In the genomic region with DNA sequence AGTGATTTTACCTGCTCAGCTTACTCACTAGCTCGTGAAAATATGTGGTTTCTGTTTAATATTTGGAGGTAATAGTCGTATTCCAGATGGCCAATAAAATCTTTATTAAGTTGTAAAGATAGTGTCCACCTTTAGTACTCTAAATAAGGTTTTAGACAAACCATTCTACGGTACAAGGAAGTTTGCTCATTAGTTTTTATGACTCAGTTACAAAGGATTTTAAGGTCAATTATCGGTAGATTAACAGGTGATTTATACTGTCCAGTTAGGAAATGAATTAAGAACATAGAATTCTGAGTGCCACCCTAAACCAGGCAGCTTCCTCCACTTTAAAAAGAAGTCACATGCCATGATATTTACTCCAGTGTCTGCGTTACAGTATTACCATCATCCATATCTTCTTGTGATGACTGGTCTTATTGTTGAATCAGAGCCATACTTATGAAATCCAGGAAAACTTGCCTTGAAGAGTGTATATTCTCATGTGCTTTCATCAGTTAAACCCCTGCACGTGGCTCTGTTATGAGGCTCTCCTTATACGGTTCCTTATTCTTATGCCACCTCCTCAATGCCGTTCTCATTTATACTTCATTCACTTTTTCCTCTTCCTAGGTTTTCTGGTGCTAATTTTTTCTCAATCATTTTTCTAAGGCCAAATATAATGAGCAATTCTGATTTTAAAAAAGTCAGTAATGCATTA, we compare ENCODE assay signal across 16 mouse cellular contexts.
"Had no signal": no experiment of that assay in that cellular context is flagged by ENCODE, and none has a peak within 500 bp of the region (broad histone marks: within the 10 kb centered on the region; RNA-seq: fewer than 3 reads in every experiment).

No protein-coding gene starts in this region.

- DNase-seq: lung, postnatal 14 days; lung, postnatal 36 days; right cerebral cortex, postnatal 14 days; thymus, adult 2 months; thymus, postnatal 25 days; thymus, postnatal 4 days had no signal

- H3K36me3 ChIP-seq: lung, embryonic 15.5 days; midbrain, embryonic 13.5 days; midbrain, embryonic 15.5 days; neural tube, embryonic 12.5 days; stomach, embryonic 15.5 days had no signal

- H3K4me2 ChIP-seq: lung, embryonic 15.5 days; midbrain, embryonic 11.5 days; midbrain, embryonic 13.5 days; midbrain, embryonic 15.5 days; neural tube, embryonic 12.5 days; stomach, embryonic 15.5 days had no signal

- H3K27me3 ChIP-seq: lung, embryonic 15.5 days; megakaryocyte, embryonic 14.5 days; midbrain, embryonic 13.5 days; midbrain, embryonic 15.5 days; neural tube, embryonic 12.5 days; stomach, embryonic 15.5 days had no signal

- H3K27ac ChIP-seq: lung, embryonic 15.5 days; macrophage; midbrain, embryonic 13.5 days; midbrain, embryonic 15.5 days; neural tube, embryonic 12.5 days; stomach, embryonic 15.5 days; stomach, postnatal 0 days had no signal

- H3K9me3 ChIP-seq: lung, embryonic 15.5 days; midbrain, embryonic 13.5 days; midbrain, embryonic 15.5 days; neural tube, embryonic 12.5 days; stomach, embryonic 15.5 days had no signal

- ATAC-seq: lung, postnatal 0 days; midbrain, embryonic 13.5 days; midbrain, embryonic 15.5 days had no signal

- H3K4me1 ChIP-seq: lung, embryonic 15.5 days; megakaryocyte, embryonic 14.5 days; midbrain, embryonic 13.5 days; midbrain, embryonic 15.5 days; neural tube, embryonic 12.5 days; stomach, embryonic 15.5 days had no signal

- H3K4me3 ChIP-seq: lung, embryonic 15.5 days; megakaryocyte, embryonic 14.5 days; midbrain, embryonic 13.5 days; midbrain, embryonic 15.5 days; neural tube, embryonic 12.5 days; stomach, embryonic 15.5 days had no signal

- H3K9ac ChIP-seq: lung, embryonic 15.5 days; midbrain, embryonic 13.5 days; midbrain, embryonic 15.5 days; neural tube, embryonic 12.5 days; stomach, embryonic 15.5 days had no signal
